1 mouse cellular context compared by ENCODE assay signal in the genomic region with DNA sequence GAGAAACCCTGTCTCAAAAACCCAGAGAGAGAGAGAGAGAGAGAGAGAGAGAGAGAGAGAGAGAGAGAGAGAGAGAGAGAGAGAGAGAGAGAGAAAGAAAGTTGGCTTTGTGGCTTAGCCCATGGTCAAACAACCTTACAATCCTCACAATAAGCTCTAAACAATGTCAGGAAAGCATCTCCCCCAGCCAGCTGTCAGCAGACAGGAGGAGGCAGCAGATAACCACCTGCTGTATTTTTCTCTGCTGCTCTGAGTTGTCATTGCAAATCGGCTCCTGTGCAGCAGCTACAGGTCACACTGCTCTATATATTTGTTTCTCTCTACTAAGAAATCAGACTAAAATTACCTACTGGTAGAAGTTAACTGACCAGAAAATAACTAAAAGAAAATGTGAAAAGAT.
TF ChIP-seq lines count a peak whose summit lies in the region.

No protein-coding gene starts in this region.

TF ChIP-seq in MEL, 35 proteins besides CTCF, POLR2A, EP300 and RAD21 (continued from another document):
- no peak for TF ChIP-seq ZNF384 (IDR thresholded peaks at IDR 0.05; ENCODE audit: low read depth, low read length)
- TF ChIP-seq USF2 (IDR thresholded peaks at IDR 0.05; ENCODE audit: borderline replicate concordance in 1 of 2, insufficient read depth in 1 of 2, low read depth in 1 of 2, low read length in 2 of 2) = no peak
- peak; percentile 58; the same call in 1 of the 2 replicates for TF ChIP-seq TCF12 (IDR thresholded peaks at IDR 0.05; ENCODE audit: low read depth, low read length)
- no peak for TF ChIP-seq MAZ (IDR thresholded peaks at IDR 0.05; ENCODE audit: low read depth, low read length)
- no peak for TF ChIP-seq MYC (IDR thresholded peaks at IDR 0.05; ENCODE audit: low read depth, low read length)
- TF ChIP-seq MXI1 (IDR thresholded peaks at IDR 0.05; ENCODE audit: low read depth, low read length) = no peak
- no peak for TF ChIP-seq MAFK (IDR thresholded peaks at IDR 0.05; ENCODE audit: borderline replicate concordance, low read depth, low read length)
- TF ChIP-seq NELFE (IDR thresholded peaks at IDR 0.05; ENCODE audit: low read depth, low read length) = no peak
- TF ChIP-seq TAL1 (IDR thresholded peaks at IDR 0.05; ENCODE audit: low read length) = peak; percentile 66
